ENCODE assay signal across 8 mouse cellular contexts in genomic region chr4:10694106-10694748, GRCm38 (mm10).
DNase-seq lines count a peak whose midpoint lies in the region; ATAC-seq and TF ChIP-seq lines count a peak whose summit lies in the region.
"Not testable (repeated sequence)": the region's sequence is repeated elsewhere in the genome, so short reads cannot be mapped to it uniquely, and the experiment has no call there.

No protein-coding gene starts in this region.

- ATAC-seq in embryonic facial prominence, embryonic 12.5 days (ENCODE audit: insufficient number of reproducible peaks, insufficient read depth, low FRiP score, low TSS enrichment); forebrain, postnatal 0 days; hindbrain, embryonic 11.5 days (ENCODE audit: low FRiP score); kidney, embryonic 14.5 days (ENCODE audit: low FRiP score, low TSS enrichment); liver, embryonic 11.5 days (replicated peaks; ENCODE audit: low FRiP score); stomach, embryonic 14.5 days (ENCODE audit: insufficient number of reproducible peaks, insufficient read depth, low FRiP score, low read depth): not testable (repeated sequence)
- ATAC-seq in midbrain, embryonic 13.5 days, result 0 out of 2 replicates have a peak, but pooled peaks have one; percentile 3

- H3K36me3 ChIP-seq in E14TG2a.4 (ENCODE audit: insufficient read depth, low read length); embryonic facial prominence, embryonic 12.5 days; forebrain, postnatal 0 days (ENCODE audit: insufficient read depth); hindbrain, embryonic 11.5 days (ENCODE audit: control insufficient read depth, insufficient read depth, low read length); kidney, embryonic 14.5 days (ENCODE audit: control insufficient read depth, insufficient read depth, low read length); liver, embryonic 11.5 days (ENCODE audit: control insufficient read depth, insufficient read depth, low read length); midbrain, embryonic 13.5 days; stomach, embryonic 14.5 days (ENCODE audit: control insufficient read depth, insufficient read depth, low read length): not testable (repeated sequence)

- peak overlapping the region; percentile 77 for H3K4me3 ChIP-seq in E14TG2a.4 (replicated peaks; ENCODE audit: low read length)
- peak overlapping the region; percentile 32 for H3K4me3 ChIP-seq in embryonic facial prominence, embryonic 12.5 days
- peak overlapping the region; percentile 17 for H3K4me3 ChIP-seq in forebrain, postnatal 0 days (ENCODE audit: low read depth, low read length)
- peak overlapping the region; percentile 21 for H3K4me3 ChIP-seq in hindbrain, embryonic 11.5 days (ENCODE audit: low read depth, low read length)
- peak overlapping the region; percentile 6; the same call in 1 of the 2 replicates for H3K4me3 ChIP-seq in kidney, embryonic 14.5 days (ENCODE audit: low read length)
- H3K4me3 ChIP-seq in liver, embryonic 11.5 days (ENCODE audit: low read depth, low read length), result peak overlapping the region; percentile 27
- H3K4me3 ChIP-seq in midbrain, embryonic 13.5 days (replicated peaks), result peak overlapping the region; percentile 28
- H3K4me3 ChIP-seq in stomach, embryonic 14.5 days (ENCODE audit: low read depth, low read length), result not testable (repeated sequence)

- not testable (repeated sequence) for DNase-seq in forebrain, postnatal 0 days; hindbrain, embryonic 11.5 days (ENCODE audit: low spot score); liver, embryonic 11.5 days (ENCODE audit: low spot score)

- not testable (repeated sequence) for H3K4me1 ChIP-seq in E14TG2a.4 (replicated peaks; ENCODE audit: low read depth, low read length); embryonic facial prominence, embryonic 12.5 days; forebrain, postnatal 0 days (ENCODE audit: insufficient read depth); hindbrain, embryonic 11.5 days (replicated peaks; ENCODE audit: control insufficient read depth, insufficient read depth, low read length); kidney, embryonic 14.5 days (ENCODE audit: control insufficient read depth, insufficient read depth, low read length); liver, embryonic 11.5 days (replicated peaks; ENCODE audit: control insufficient read depth, insufficient read depth, low read length); midbrain, embryonic 13.5 days (replicated peaks); stomach, embryonic 14.5 days (ENCODE audit: control insufficient read depth, insufficient read depth, low read length)

- not testable (repeated sequence) for H3K27me3 ChIP-seq in E14TG2a.4 (ENCODE audit: insufficient read depth, low read length); embryonic facial prominence, embryonic 12.5 days; forebrain, postnatal 0 days (ENCODE audit: insufficient read depth, low read length); hindbrain, embryonic 11.5 days (ENCODE audit: control insufficient read depth, insufficient read depth, low read length); kidney, embryonic 14.5 days (ENCODE audit: control insufficient read depth, insufficient read depth, low read length); liver, embryonic 11.5 days (replicated peaks; ENCODE audit: control insufficient read depth, insufficient read depth, low read length); midbrain, embryonic 13.5 days; stomach, embryonic 14.5 days (ENCODE audit: control insufficient read depth, insufficient read depth, low read length)

- H3K4me2 ChIP-seq in embryonic facial prominence, embryonic 12.5 days (replicated peaks), result peak overlapping the region; percentile 36
- not testable (repeated sequence) for H3K4me2 ChIP-seq in forebrain, postnatal 0 days (ENCODE audit: low read depth); hindbrain, embryonic 11.5 days (replicated peaks; ENCODE audit: low read depth, low read length); kidney, embryonic 14.5 days (replicated peaks; ENCODE audit: low read depth, low read length); midbrain, embryonic 13.5 days (replicated peaks)
- H3K4me2 ChIP-seq in liver, embryonic 11.5 days, result peak overlapping the region; percentile 29; the same call in 1 of the 2 replicates
- H3K4me2 ChIP-seq in stomach, embryonic 14.5 days (replicated peaks; ENCODE audit: low read depth, low read length), result peak overlapping the region; percentile 5; the same call in 1 of the 2 replicates

- WGBS in embryonic facial prominence, embryonic 12.5 days, result 46% methylated on average over 4 of the region's 21 CpGs
- 60% methylated on average over 7 of the region's 21 CpGs for WGBS in forebrain, postnatal 0 days
- 42% methylated on average over 4 of the region's 21 CpGs for WGBS in hindbrain, embryonic 11.5 days
- 61% methylated on average over 15 of the region's 21 CpGs for WGBS in kidney, embryonic 14.5 days
- WGBS in liver, embryonic 11.5 days, result 53% methylated on average over 7 of the region's 21 CpGs
- 52% methylated on average over 8 of the region's 21 CpGs for WGBS in midbrain, embryonic 13.5 days
- WGBS in stomach, embryonic 14.5 days, result 52% methylated on average over 9 of the region's 21 CpGs

- not testable (repeated sequence) for H3K9ac ChIP-seq in embryonic facial prominence, embryonic 12.5 days; forebrain, postnatal 0 days; hindbrain, embryonic 11.5 days (ENCODE audit: low read depth, low read length); kidney, embryonic 14.5 days (ENCODE audit: low read depth, low read length); liver, embryonic 11.5 days (ENCODE audit: low read depth, low read length); midbrain, embryonic 13.5 days (replicated peaks); stomach, embryonic 14.5 days (replicated peaks; ENCODE audit: low read depth, low read length)

- H3K9me3 ChIP-seq in E14TG2a.4 (ENCODE audit: low read length); embryonic facial prominence, embryonic 12.5 days; forebrain, postnatal 0 days (ENCODE audit: low read length); hindbrain, embryonic 11.5 days (ENCODE audit: control insufficient read depth, low read length); kidney, embryonic 14.5 days (ENCODE audit: control insufficient read depth, low read length); liver, embryonic 11.5 days (ENCODE audit: control insufficient read depth, low read length); midbrain, embryonic 13.5 days; stomach, embryonic 14.5 days (ENCODE audit: control insufficient read depth, low read depth, low read length): not testable (repeated sequence)

- TF ChIP-seq CTCF in E14TG2a.4 (conservative IDR thresholded peaks at IDR 0.05; ENCODE audit: low read length); forebrain, postnatal 0 days (IDR thresholded peaks at IDR 0.05; ENCODE audit: low read depth): not testable (repeated sequence)

- not testable (repeated sequence) for H3K27ac ChIP-seq in embryonic facial prominence, embryonic 12.5 days; forebrain, postnatal 0 days (ENCODE audit: low read depth, low read length); hindbrain, embryonic 11.5 days (ENCODE audit: low read depth, low read length); kidney, embryonic 14.5 days (ENCODE audit: low read depth, low read length); liver, embryonic 11.5 days (ENCODE audit: low read depth, low read length); midbrain, embryonic 13.5 days; stomach, embryonic 14.5 days (ENCODE audit: low read length)
